Mouse (Mus musculus): ENCODE measurements around the gene Tmem18. TPM values are rescaled to one million over a fixed set of nuclear protein-coding genes. Genes with fewer than 3 reads are reported as not detected.

Gene Tmem18
- polyA plus RNA-seq, 2 experiments: 23.7 to 26.1 TPM

- H3K36me3 ChIP-seq (ENCODE audit: control insufficient read depth, insufficient read depth, low read length): no peaks in the 10 kb centered on the region
- peaks cover 6% of the 10 kb centered on the region for H3K4me1 ChIP-seq (ENCODE audit: control insufficient read depth, insufficient read depth, low read length)
- H3K4me2 ChIP-seq (replicated peaks; ENCODE audit: low read depth, low read length, severe bottlenecking): no peak overlapping the region
- TF ChIP-seq POLR2A (IDR thresholded peaks at IDR 0.05; ENCODE audit: borderline replicate concordance, extremely low read depth, insufficient read depth, insufficient read length): no peak
- WGBS: 81% methylated on average over 10 of the region's 10 CpGs
- no peaks in the 10 kb centered on the region for H3K9me3 ChIP-seq (ENCODE audit: control insufficient read depth, low read length)
- no peaks in the 10 kb centered on the region for H3K27me3 ChIP-seq (ENCODE audit: control insufficient read depth, insufficient read depth, low read length)
- no peak overlapping the region for H3K4me3 ChIP-seq (replicated peaks; ENCODE audit: low read length)
- DNase-seq (ENCODE audit: low spot score) (no peak), ATAC-seq (ENCODE audit: low FRiP score, low read depth) (no peak)
- no peak overlapping the region for H3K9ac ChIP-seq (ENCODE audit: low read depth, low read length, severe bottlenecking)
- no peak overlapping the region for H3K27ac ChIP-seq (replicated peaks; ENCODE audit: low read depth, low read length)
These were observed 2.9 kb upstream of the Tmem18 start for GRCm38 (mm10) chr12:30581277-30581676.

GRCm38 (mm10) chr12:30583586-30584355 lies 455 bp upstream of the Tmem18 start:
- Histone ChIP-seq H3K27me3 (ENCODE audit: control insufficient read depth, insufficient read depth, low read length) (no peaks in the 10 kb centered on the region), H3K4me1 (ENCODE audit: control insufficient read depth, insufficient read depth, low read length) (peaks cover 6% of the 10 kb centered on the region), H3K4me3 (replicated peaks; ENCODE audit: low read length) (peak overlapping the region; percentile 70), H3K9ac (ENCODE audit: low read depth, low read length, severe bottlenecking) (peak overlapping the region; percentile 93), H3K27ac (replicated peaks; ENCODE audit: low read depth, low read length) (peak overlapping the region; percentile 86), H3K4me2 (replicated peaks; ENCODE audit: low read depth, low read length, severe bottlenecking) (peak overlapping the region; percentile 67), H3K9me3 (ENCODE audit: control insufficient read depth, low read length) (no peaks in the 10 kb centered on the region), H3K36me3 (ENCODE audit: control insufficient read depth, insufficient read depth, low read length) (peaks cover 10% of the 10 kb centered on the region; the same call in 1 of the 2 replicates)
- ATAC-seq (ENCODE audit: low FRiP score, low read depth) (peak; percentile 41; the same call in 1 of the 2 replicates), DNase-seq (ENCODE audit: low spot score) (no peak)
- 14% methylated on average over 12 of the region's 12 CpGs for WGBS
- TF ChIP-seq POLR2A (IDR thresholded peaks at IDR 0.05; ENCODE audit: borderline replicate concordance, extremely low read depth, insufficient read depth, insufficient read length): no peak

GRCm38 (mm10) chr12:30584863-30585262 lies 637 bp downstream of the Tmem18 start:
- H3K27me3 ChIP-seq (ENCODE audit: control insufficient read depth, insufficient read depth, low read length): no peaks in the 10 kb centered on the region
- H3K4me2 ChIP-seq (replicated peaks; ENCODE audit: low read depth, low read length, severe bottlenecking): peak overlapping the region; percentile 82
- DNase-seq (ENCODE audit: low spot score): no peak
- peaks cover 16% of the 10 kb centered on the region for H3K36me3 ChIP-seq (ENCODE audit: control insufficient read depth, insufficient read depth, low read length)
- no peaks in the 10 kb centered on the region for H3K9me3 ChIP-seq (ENCODE audit: control insufficient read depth, low read length)
- peak overlapping the region; percentile 93 for H3K9ac ChIP-seq (ENCODE audit: low read depth, low read length, severe bottlenecking)
- no peak for TF ChIP-seq POLR2A (IDR thresholded peaks at IDR 0.05; ENCODE audit: borderline replicate concordance, extremely low read depth, insufficient read depth, insufficient read length)
- H3K4me3 ChIP-seq (replicated peaks; ENCODE audit: low read length): peak overlapping the region; percentile 70
- ATAC-seq (ENCODE audit: low FRiP score, low read depth): no peak
- WGBS: 5% methylated on average over 6 of the region's 6 CpGs
- H3K4me1 ChIP-seq (ENCODE audit: control insufficient read depth, insufficient read depth, low read length): peaks cover 6% of the 10 kb centered on the region
- H3K27ac ChIP-seq (replicated peaks; ENCODE audit: low read depth, low read length): no peak overlapping the region

- Histone ChIP-seq H3K9ac (ENCODE audit: low read depth, low read length, severe bottlenecking) (no peak overlapping the region), H3K36me3 (ENCODE audit: control insufficient read depth, insufficient read depth, low read length) (peaks cover 33% of the 10 kb centered on the region), H3K4me2 (replicated peaks; ENCODE audit: low read depth, low read length, severe bottlenecking) (no peak overlapping the region), H3K4me1 (ENCODE audit: control insufficient read depth, insufficient read depth, low read length) (no peaks in the 10 kb centered on the region), H3K4me3 (replicated peaks; ENCODE audit: low read length) (no peak overlapping the region), H3K27ac (replicated peaks; ENCODE audit: low read depth, low read length) (no peak overlapping the region), H3K27me3 (ENCODE audit: control insufficient read depth, insufficient read depth, low read length) (no peaks in the 10 kb centered on the region), H3K9me3 (ENCODE audit: control insufficient read depth, low read length) (no peaks in the 10 kb centered on the region)
- no peak for TF ChIP-seq POLR2A (IDR thresholded peaks at IDR 0.05; ENCODE audit: borderline replicate concordance, extremely low read depth, insufficient read depth, insufficient read length)
- DNase-seq (ENCODE audit: low spot score): no peak
- WGBS: 87% methylated on average over 5 of the region's 5 CpGs
- no peak for ATAC-seq (ENCODE audit: low FRiP score, low read depth)
These were observed 7.6 kb downstream of the Tmem18 start for GRCm38 (mm10) chr12:30591832-30592231.

- no peak overlapping the region for H3K4me2 ChIP-seq (replicated peaks; ENCODE audit: low read depth, low read length, severe bottlenecking)
- no peak overlapping the region for H3K27ac ChIP-seq (replicated peaks; ENCODE audit: low read depth, low read length)
- TF ChIP-seq POLR2A (IDR thresholded peaks at IDR 0.05; ENCODE audit: borderline replicate concordance, extremely low read depth, insufficient read depth, insufficient read length): no peak
- H3K9me3 ChIP-seq (ENCODE audit: control insufficient read depth, low read length): no peaks in the 10 kb centered on the region
- H3K4me1 ChIP-seq (ENCODE audit: control insufficient read depth, insufficient read depth, low read length): 0 out of 2 replicates have a peak, but pooled peaks cover under 1% of the 10 kb centered on the region
- 39% methylated on average over 8 of the region's 8 CpGs for WGBS
- H3K9ac ChIP-seq (ENCODE audit: low read depth, low read length, severe bottlenecking): no peak overlapping the region
- H3K4me3 ChIP-seq (replicated peaks; ENCODE audit: low read length): no peak overlapping the region
- DNase-seq (ENCODE audit: low spot score) (peak; percentile 66), ATAC-seq (ENCODE audit: low FRiP score, low read depth) (no peak)
- H3K36me3 ChIP-seq (ENCODE audit: control insufficient read depth, insufficient read depth, low read length): peaks cover 5% of the 10 kb centered on the region; the same call in 1 of the 2 replicates
- H3K27me3 ChIP-seq (ENCODE audit: control insufficient read depth, insufficient read depth, low read length): no peaks in the 10 kb centered on the region
These were observed 12.7 kb downstream of the Tmem18 start for GRCm38 (mm10) chr12:30596818-30597407.
